Mouse (Mus musculus) liver, embryonic 14.5 days (tissue): ENCODE measurements around the gene Lrrc74b.

Experiments used
- CTCF ChIP-seq: IDR thresholded peaks from 2 replicates; pipeline ENCODE4 v1.5.1; 2016; ENCODE audit warnings: antibody characterized with exemption, low read depth, control low read depth
- EP300 ChIP-seq: IDR thresholded peaks from 2 replicates; pipeline ENCODE4 v1.6.1; 2016; ENCODE audit warnings: antibody characterized with exemption, low read depth

DNA sequence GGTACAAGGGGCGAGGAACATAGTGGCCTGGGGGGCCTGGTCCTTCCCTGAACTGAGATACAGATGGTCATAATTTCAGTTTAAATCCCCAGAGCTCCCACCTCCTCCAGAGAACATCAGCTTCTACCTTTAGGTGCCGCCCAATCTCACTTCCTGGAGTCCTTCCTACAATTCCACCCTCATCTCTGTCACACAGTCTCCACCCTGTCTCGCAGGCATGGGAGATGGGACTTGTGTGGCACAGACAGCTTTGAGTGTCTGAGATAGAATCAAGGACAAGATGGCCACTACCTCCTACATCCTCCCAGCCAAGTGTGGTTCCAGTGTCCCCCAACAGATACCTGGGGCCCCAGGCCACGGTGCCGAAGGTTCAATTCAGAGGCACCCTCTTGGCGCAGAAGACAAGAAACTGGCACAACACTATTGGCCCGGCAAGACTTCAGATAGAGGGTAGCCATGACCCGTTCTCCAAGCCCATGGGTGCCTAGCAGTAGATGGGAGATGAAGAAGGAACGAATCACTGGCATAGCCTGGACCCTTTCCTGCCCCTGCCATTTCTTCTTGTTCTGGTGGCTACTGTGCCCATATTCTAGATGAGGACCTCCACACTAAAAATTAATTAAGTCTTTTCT lies 1.5 kb downstream of the Lrrc74b start:
- TF ChIP-seq CTCF, result no peak
- no peak for TF ChIP-seq EP300
